Mouse (Mus musculus) stomach, embryonic 14.5 days (tissue): ENCODE data around the gene Muc5b. TPM values are rescaled to one million over a fixed set of nuclear protein-coding genes. Genes with fewer than 3 reads are reported as not detected.

ENCODE experiments used
- ATAC-seq: fragments of 200-750 bp; cut with Nextera tagmentation; 2 replicates; pipeline ENCODE4 v1.8.0; 2017; ENCODE audit warnings: low read depth, moderate TSS enrichment; ENCODE audit not compliant: insufficient number of reproducible peaks, insufficient read depth, low FRiP score
- H3K27ac ChIP-seq: fragments of 300-500 bp; sonication (generic); 2 replicates; pipeline ENCODE4 v1.5.1; 2014; ENCODE audit warnings: mild to moderate bottlenecking, low read length, moderate library complexity, mixed read lengths
- H3K27me3 ChIP-seq: fragments of 300-500 bp; sonication (generic); 2 replicates; pipeline ENCODE4 v1.6.1; 2014; ENCODE audit warnings: low read length, control low read depth, mixed read lengths; ENCODE audit not compliant: control insufficient read depth, insufficient read depth
- H3K36me3 ChIP-seq: fragments of 300-500 bp; sonication (generic); 2 replicates; pipeline ENCODE4 v1.6.1; 2014; ENCODE audit warnings: mild to moderate bottlenecking, control low read depth, low read length, moderate library complexity, mixed read lengths; ENCODE audit not compliant: control insufficient read depth, insufficient read depth
- H3K4me1 ChIP-seq: fragments of 300-500 bp; sonication (generic); 2 replicates; pipeline ENCODE4 v1.6.1; 2014; ENCODE audit warnings: low read length, control low read depth, mixed read lengths; ENCODE audit not compliant: control insufficient read depth, insufficient read depth
- H3K4me2 ChIP-seq: fragments of 300-500 bp; sonication (generic); replicated peaks from 2 replicates; pipeline ENCODE4 v1.6.1; 2014; ENCODE audit warnings: low read depth, low read length, control low read depth
- H3K4me3 ChIP-seq: fragments of 300-500 bp; sonication (generic); 2 replicates; pipeline ENCODE4 v1.5.1; 2014; ENCODE audit warnings: low read depth, low read length, control low read depth
- H3K9ac ChIP-seq: fragments of 300-500 bp; sonication (generic); replicated peaks from 2 replicates; pipeline ENCODE4 v1.6.1; 2014; ENCODE audit warnings: low read depth, mild to moderate bottlenecking, control low read depth, low read length, moderate library complexity, mixed read lengths
- H3K9me3 ChIP-seq: fragments of 300-500 bp; sonication (generic); 2 replicates; pipeline ENCODE4 v1.6.1; 2016; ENCODE audit warnings: low read depth, low read length, control low read depth; ENCODE audit not compliant: control insufficient read depth
- WGBS: fragments of 180-500 bp; shearing (Covaris S2); extraction: QIAGEN DNeasy Blood & Tissue Kit; methylation state at CpG from one replicate; pipeline ENCODE4 v1.1.7; 2014; 5-methylcytosine and 5-hydroxymethylcytosine counted together
- polyA plus RNA-seq: library from polyadenylated mRNA; unstranded; fragments of >200 nt; fragmentation: Nextera tagmentation; extraction: Ambion mirVana; gene quantifications from 2 replicates; pipeline ENCODE4 v1.2.1, GENCODE M21; 2014

Gene Muc5b
- polyA plus RNA-seq, 1 experiment from 2014 or later, result 0.17 TPM

GRCm38 (mm10) chr7:141818267-141818666, 20.6 kb upstream of the Muc5b start:
- no peak for ATAC-seq
- H3K9me3 ChIP-seq, result no peaks in the 10 kb centered on the region
- no peak overlapping the region for H3K27ac ChIP-seq
- no peak overlapping the region for H3K4me2 ChIP-seq
- WGBS, result 79% methylated on average over 3 of the region's 3 CpGs
- peaks cover 18% of the 10 kb centered on the region; the same call in 1 of the 2 replicates for H3K4me1 ChIP-seq
- no peaks in the 10 kb centered on the region for H3K27me3 ChIP-seq
- H3K36me3 ChIP-seq, result no peaks in the 10 kb centered on the region
- H3K4me3 ChIP-seq, result no peak overlapping the region
- H3K9ac ChIP-seq, result no peak overlapping the region

- Histone ChIP-seq H3K9me3 (no peaks in the 10 kb centered on the region), H3K4me1 (peaks cover 20% of the 10 kb centered on the region; the same call in 1 of the 2 replicates), H3K9ac (no peak overlapping the region), H3K27ac (peak overlapping the region; percentile 18; the same call in 1 of the 2 replicates), H3K4me2 (no peak overlapping the region), H3K36me3 (no peaks in the 10 kb centered on the region), H3K27me3 (no peaks in the 10 kb centered on the region), H3K4me3 (no peak overlapping the region)
- ATAC-seq, result peak; percentile 11; the same call in 1 of the 2 replicates
- WGBS, result 28% methylated on average over 4 of the region's 4 CpGs
Measured at GRCm38 (mm10) chr7:141822582-141823261, 16.1 kb upstream of the Muc5b start.

- Histone ChIP-seq H3K27me3 (no peaks in the 10 kb centered on the region), H3K9ac (no peak overlapping the region), H3K36me3 (no peaks in the 10 kb centered on the region), H3K4me3 (no peak overlapping the region), H3K4me2 (no peak overlapping the region), H3K4me1 (peaks cover 13% of the 10 kb centered on the region; the same call in 1 of the 2 replicates), H3K27ac (peak overlapping the region; percentile 18; the same call in 1 of the 2 replicates), H3K9me3 (no peaks in the 10 kb centered on the region)
- ATAC-seq, result peak; percentile 73
- WGBS, result 62% methylated on average over 6 of the region's 6 CpGs
Measured at GRCm38 (mm10) chr7:141823699-141824098, 15.2 kb upstream of the Muc5b start.

- Histone ChIP-seq H3K27ac (no peak overlapping the region; the same call in 1 of the 2 replicates), H3K4me1 (peaks cover 13% of the 10 kb centered on the region; the same call in 1 of the 2 replicates), H3K9ac (no peak overlapping the region), H3K27me3 (no peaks in the 10 kb centered on the region), H3K4me2 (no peak overlapping the region), H3K9me3 (no peaks in the 10 kb centered on the region), H3K36me3 (no peaks in the 10 kb centered on the region), H3K4me3 (no peak overlapping the region)
- 68% methylated on average over 9 of the region's 9 CpGs for WGBS
- ATAC-seq, result 0 out of 2 replicates have a peak, but pooled peaks have one; percentile 16
Measured at GRCm38 (mm10) chr7:141824398-141824797, 14.5 kb upstream of the Muc5b start.

- Histone ChIP-seq H3K9me3 (no peaks in the 10 kb centered on the region), H3K27ac (no peak overlapping the region), H3K9ac (no peak overlapping the region), H3K4me1 (no peaks in the 10 kb centered on the region), H3K36me3 (no peaks in the 10 kb centered on the region), H3K4me3 (no peak overlapping the region), H3K27me3 (no peaks in the 10 kb centered on the region), H3K4me2 (no peak overlapping the region)
- 69% methylated on average over 7 of the region's 7 CpGs for WGBS
- ATAC-seq, result no peak
Measured at GRCm38 (mm10) chr7:141835941-141836340, 2.9 kb upstream of the Muc5b start.

GRCm38 (mm10) chr7:141836423-141836822, 2.4 kb upstream of the Muc5b start:
- Histone ChIP-seq H3K4me2 (no peak overlapping the region), H3K27ac (no peak overlapping the region), H3K9me3 (no peaks in the 10 kb centered on the region), H3K4me3 (no peak overlapping the region), H3K9ac (no peak overlapping the region), H3K27me3 (no peaks in the 10 kb centered on the region), H3K4me1 (no peaks in the 10 kb centered on the region), H3K36me3 (no peaks in the 10 kb centered on the region)
- no peak for ATAC-seq
- WGBS, result 66% methylated on average over 8 of the region's 8 CpGs

- no peak for ATAC-seq
- H3K27ac ChIP-seq, result no peak overlapping the region
Measured at GRCm38 (mm10) chr7:141840354-141840753, 1.5 kb downstream of the Muc5b start.

GRCm38 (mm10) chr7:141861046-141861445, 22.2 kb downstream of the Muc5b start:
- Histone ChIP-seq H3K4me3 (no peak overlapping the region), H3K9ac (no peak overlapping the region), H3K4me2 (no peak overlapping the region), H3K36me3 (no peaks in the 10 kb centered on the region), H3K27ac (no peak overlapping the region), H3K9me3 (no peaks in the 10 kb centered on the region), H3K27me3 (no peaks in the 10 kb centered on the region), H3K4me1 (no peaks in the 10 kb centered on the region)
- no peak for ATAC-seq
- 83% methylated on average over 4 of the region's 4 CpGs for WGBS

More at GRCm38 (mm10) chr7:141840354-141840753, 1.5 kb downstream of the Muc5b start:
- Histone ChIP-seq H3K4me1 (no peaks in the 10 kb centered on the region), H3K9me3 (no peaks in the 10 kb centered on the region), H3K9ac (no peak overlapping the region), H3K27me3 (no peaks in the 10 kb centered on the region), H3K36me3 (no peaks in the 10 kb centered on the region), H3K4me3 (no peak overlapping the region), H3K4me2 (no peak overlapping the region)
- 82% methylated on average over 10 of the region's 10 CpGs for WGBS
